Mouse (Mus musculus): ENCODE measurements around the gene Ubald2.
"Not testable (repeated sequence)": the region's sequence is repeated elsewhere in the genome, so short reads cannot be mapped to it uniquely, and the experiment has no call there.

Gene Ubald2

GRCm38 (mm10) chr11:116416196-116416943 lies 17.5 kb upstream of the Ubald2 start:
- no peak for DNase-seq (ENCODE audit: low spot score in 2 of 2)

DNA sequence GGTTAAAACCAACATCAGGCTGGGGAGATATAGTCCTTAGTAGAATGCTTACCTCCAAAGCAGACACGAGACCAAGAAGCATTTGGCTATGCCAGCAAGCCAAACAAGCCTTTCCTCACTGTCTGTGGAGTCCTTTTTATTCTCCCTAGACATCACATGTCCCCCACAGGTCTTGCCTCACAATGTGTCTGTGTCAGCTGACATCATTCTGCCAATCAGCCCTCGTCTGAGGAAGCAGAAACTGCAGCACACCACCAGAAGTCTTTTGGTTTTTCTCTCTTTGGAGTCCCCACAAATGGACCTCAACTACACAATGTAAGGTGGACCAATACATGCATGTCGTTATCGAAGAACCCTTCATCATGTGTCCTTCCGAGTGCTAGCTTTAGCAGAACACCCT lies 16.8 kb upstream of the Ubald2 start:
- DNase-seq (ENCODE audit: low spot score in 2 of 2), result no peak

DNA sequence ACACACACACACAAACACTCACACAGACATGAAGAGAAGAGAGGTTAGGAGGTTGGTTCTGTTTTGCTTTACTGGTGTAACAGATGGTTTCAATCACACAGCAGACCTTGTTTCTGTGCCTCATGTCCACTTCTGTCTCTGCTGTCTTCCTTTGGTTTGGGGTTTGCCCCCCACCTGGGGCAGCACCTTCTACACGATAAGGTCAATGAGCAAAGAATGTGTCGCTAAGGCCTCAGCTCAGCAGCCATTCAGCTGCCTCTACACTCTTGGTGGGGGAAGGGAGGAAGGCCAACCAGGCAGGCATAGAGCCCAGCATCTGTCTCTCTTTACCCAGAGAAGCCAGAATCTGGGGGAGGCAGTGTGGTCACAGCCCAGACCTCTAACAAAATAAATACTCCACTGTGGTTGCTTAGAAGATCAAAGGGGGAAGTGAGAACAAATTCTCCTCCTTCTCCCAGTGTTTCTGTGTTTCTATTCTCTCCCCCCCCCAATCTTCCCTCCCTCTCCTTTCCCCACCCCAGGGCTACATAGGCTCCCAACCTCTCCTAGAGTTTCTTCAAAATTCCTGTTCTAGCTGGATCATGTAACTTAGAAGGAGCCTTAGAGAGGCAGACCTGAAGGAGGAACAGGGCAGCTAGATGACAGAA lies 15.6 kb upstream of the Ubald2 start:
- peak; percentile 54 to 77 for DNase-seq (ENCODE audit: low spot score in 2 of 2)

DNA sequence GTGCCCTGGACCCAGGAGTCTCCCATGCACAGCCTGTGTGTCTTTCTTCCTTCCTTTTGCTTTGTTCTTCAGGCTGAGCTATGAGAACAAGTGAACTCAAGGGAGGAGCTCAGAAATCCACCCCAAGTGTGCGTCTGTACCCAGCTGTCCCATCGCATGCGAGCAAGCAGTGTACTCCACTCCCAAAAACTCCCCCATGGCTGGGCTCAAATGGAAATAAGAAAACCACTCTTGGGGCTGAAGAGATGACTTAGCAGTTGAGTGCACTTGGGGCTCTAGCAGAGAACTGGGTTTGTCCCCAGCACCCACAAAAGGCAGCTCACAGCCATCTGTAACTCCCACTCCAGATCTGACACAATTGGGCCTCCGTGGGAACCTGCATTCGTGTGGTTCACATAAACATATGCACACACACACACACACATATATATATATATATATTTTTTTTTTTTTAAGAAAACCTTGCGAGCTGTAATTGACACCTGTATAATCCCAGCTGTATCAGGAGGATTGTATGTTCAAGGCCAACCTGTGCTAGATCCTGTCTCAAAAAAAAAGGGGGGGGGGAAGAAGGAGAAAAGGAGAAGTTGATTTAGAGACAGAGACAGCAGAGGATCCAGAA lies 14.9 kb upstream of the Ubald2 start:
- no peak for DNase-seq (ENCODE audit: low spot score in 2 of 2)

DNA sequence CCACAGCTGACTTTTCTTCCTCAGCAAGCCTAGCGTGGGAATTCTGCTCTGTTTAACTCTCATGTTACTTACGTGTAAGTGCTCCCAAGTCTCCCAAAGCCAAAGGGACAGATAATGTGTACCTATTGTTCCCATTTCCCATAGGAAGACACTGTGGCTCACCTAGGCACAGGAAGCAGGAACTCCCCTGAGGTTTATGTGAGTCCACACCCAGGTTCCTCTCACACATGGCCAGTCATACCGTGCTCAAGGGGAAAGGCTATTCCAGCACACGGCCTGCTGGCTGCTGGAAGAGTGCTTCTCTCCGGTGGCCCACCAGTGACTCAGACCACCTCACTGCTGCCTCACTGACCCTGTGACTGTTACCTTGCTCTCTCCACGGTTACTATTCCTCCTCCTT lies 12.8 kb upstream of the Ubald2 start:
- DNase-seq (ENCODE audit: low spot score in 2 of 2), result no peak

DNA sequence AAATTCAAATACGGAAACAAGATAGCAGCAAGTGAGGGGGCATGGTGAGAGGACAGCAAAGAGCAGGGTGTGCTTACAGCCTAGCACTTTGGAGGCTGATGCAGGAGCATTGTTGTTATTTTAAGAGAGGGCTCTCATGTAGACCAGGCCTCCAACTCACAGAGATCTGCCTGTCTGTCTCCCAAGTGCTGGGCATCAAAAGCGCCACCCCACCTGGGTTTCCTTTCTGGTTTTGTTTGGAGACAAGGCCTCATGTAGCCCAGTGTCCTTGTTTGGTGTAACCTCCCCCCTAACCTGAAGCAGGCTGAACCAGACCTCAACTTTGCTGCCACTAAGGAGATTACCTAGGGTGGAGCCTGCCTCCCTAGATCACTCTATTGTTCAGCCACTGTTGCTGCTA lies 11.3 kb upstream of the Ubald2 start:
- no peak for DNase-seq (ENCODE audit: low spot score in 2 of 2)

DNA sequence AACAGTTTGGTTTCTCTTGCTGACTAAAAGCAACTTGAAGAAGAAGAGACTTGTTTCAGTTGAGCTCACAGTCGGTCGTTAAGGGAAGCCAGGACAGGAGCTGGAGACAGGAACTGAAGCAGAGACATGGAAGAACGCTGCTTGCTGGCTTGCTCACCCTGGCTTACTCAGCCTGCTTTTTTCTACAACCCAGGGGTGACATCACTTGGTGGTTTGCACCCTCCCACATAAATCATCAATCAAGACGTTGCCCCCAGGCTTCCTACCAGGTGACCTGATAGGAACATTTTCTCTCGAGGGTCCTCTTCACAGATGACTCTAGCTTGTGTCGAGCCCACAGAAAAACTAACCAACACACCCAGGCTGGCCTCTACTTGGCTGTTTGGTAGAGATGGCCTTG lies 10.7 kb upstream of the Ubald2 start:
- no peak for DNase-seq (ENCODE audit: low spot score in 2 of 2)

GRCm38 (mm10) chr11:116423782-116424620 lies 9.9 kb upstream of the Ubald2 start:
- DNase-seq (ENCODE audit: low spot score in 2 of 2), result peak; percentile 62 to 80

- no peak for DNase-seq (ENCODE audit: low spot score in 2 of 2)
Measured at GRCm38 (mm10) chr11:116424621-116425407, 9.1 kb upstream of the Ubald2 start.

DNA sequence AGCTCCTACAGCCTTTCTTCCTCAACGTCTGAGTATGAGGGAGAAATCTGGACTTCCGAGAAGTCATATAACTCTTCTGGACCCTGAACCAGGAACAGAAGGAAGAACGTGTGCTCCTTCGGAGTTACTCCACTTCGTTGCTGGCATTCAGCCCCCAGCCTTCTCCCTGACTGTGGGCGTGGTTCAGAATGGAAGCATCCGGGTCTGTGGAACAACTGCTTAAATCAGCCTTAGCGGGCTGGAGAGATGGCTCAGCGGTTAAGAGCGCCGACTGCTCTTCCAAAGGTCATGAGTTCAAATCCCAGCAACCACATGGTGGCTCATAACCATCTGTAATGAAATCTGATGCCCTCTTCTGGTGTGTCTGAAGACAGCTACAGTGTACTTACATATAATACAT lies 7.6 kb upstream of the Ubald2 start:
- DNase-seq (ENCODE audit: low spot score in 2 of 2), result not testable (repeated sequence)

DNA sequence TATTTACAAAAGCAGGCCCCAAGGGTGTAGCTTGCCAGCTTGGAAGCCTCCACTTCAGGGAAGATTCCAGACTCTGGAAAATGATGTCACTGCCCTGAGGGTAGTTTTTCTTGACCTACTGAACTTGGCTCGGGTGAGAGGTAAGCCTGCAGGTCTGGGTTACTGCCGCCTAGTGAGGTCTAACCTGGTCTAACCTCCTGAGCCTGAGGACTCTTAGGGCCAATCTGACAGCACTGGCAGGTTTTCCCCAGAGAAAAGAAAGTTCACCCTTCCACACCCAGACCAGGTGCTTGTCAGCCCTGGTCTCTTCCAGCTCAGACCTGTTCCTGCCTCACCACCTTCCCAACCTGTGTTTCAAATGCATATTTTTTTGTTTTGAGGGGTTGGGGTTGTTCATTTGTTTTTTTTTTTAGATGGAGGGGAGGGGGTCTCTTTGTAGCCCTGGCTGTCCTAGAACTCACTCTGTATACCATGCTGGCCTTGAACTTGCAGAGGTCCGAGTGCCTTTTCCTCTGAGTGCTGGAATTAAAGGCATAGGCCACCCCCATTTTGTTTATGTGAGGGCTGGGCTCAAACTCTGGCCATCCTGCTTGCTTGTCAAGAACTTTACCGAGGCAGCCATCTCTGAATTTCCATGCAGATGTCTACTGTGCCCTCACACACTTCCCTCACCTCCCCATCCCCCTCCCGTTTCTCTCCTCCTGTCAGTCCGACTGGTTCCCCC lies 6.9 kb upstream of the Ubald2 start:
- DNase-seq (ENCODE audit: low spot score in 2 of 2), result no peak

- no peak for DNase-seq (ENCODE audit: low spot score in 2 of 2)
Measured at GRCm38 (mm10) chr11:116428872-116429859, 4.7 kb upstream of the Ubald2 start.

DNA sequence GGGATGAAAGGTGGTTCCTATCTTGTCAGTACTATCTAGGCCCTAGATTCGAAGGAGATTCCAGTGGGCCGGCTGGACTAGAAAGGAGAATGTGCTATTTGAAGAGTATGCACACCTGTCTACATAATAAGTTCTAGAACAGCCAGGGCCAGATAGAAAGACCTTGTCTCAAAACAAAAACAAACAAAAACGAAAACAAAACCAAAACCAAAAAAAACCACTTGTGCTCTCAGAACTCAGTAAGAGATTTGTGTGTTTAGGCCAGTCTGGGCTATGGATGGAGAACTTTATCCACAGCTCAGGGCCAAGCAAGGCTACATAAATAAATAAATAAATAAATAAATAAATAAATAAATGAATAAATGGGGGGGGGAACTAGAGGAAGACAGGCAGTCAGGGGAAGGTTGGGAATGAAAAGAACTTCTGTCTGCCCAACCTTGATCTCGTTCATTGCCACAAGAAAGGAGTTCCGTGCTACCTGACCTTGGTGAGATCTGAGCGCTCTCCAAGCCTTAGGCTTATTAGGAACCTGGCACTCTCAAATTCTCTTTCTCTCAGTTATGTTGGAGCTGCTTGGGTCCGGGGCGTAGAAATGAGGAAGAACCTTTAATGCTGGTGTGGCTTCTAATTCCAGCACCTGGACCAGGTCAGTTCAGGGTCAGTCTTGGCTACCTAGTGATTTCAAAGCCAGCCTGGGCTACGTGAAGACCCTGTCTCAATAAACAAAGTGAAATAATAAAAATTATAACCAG lies 3.9 kb upstream of the Ubald2 start:
- no peak for DNase-seq (ENCODE audit: low spot score in 2 of 2)

DNA sequence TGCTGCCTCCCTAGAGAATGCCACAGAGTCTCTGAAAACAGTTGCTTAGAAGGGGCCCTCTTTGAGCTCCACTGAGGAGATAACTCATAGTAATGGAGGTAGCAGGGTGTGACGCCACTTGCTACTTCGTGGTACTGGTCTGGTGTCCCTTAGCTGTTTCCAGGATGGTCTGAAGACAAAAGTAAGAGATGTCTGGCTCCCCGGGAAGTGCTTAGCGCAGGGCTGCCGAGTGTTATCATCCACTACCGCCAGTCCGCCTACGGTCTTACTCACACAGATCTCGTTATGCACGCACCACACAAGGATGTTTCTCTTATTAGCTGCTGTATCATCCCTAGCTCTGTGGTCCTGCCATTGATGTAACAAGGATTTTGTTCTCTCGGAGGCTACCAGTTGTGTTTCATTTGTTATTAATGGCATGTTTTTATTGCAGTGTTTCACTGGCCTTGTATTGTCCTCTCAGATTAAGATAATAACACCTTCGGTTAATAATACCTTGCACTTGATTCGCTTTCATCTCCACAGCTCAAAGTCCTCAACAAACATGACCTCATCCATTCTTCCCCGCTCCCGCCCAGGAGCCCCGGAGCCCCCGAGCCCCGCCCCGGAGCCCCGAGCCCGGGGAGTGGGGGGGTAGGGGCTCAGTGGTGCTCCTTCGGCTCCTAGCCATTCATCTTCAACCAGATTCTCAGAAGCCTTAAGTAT lies 3.0 kb upstream of the Ubald2 start:
- no peak for DNase-seq (ENCODE audit: low spot score in 2 of 2)

DNA sequence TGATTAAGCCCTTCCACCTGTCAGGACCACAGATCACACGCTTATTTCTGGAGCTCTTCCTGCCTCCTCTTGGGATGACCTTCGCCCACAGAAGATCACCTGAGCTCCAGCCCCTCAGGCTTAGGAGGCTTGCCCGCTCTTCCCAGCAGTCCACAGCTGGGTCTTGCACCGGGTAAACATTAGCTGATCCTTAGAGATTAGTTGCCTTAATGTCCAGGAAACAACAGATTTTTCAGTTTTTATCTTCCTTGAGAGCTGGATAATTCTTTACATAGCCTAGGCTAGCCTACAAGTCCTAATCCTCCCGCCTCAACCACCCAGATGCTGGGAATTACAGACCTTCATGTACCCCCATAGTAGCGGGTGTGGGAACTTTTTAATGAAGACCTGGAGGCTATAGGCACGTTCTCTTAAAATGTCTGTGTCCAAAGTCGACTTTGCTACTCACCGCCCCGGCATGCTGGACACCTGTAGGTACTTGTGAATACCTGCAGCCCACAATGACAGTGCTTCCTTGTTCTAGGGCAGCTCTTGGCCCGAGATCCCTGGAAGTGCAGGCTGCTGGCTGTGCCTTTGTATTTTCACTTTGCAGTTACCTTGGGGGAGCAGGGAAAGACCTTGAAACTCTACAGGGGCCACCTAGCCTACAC lies 2.3 kb upstream of the Ubald2 start:
- no peak for DNase-seq (ENCODE audit: low spot score in 2 of 2)

GRCm38 (mm10) chr11:116432127-116432526 lies 1.8 kb upstream of the Ubald2 start:
- no peak for DNase-seq (ENCODE audit: low spot score in 2 of 2)

DNA sequence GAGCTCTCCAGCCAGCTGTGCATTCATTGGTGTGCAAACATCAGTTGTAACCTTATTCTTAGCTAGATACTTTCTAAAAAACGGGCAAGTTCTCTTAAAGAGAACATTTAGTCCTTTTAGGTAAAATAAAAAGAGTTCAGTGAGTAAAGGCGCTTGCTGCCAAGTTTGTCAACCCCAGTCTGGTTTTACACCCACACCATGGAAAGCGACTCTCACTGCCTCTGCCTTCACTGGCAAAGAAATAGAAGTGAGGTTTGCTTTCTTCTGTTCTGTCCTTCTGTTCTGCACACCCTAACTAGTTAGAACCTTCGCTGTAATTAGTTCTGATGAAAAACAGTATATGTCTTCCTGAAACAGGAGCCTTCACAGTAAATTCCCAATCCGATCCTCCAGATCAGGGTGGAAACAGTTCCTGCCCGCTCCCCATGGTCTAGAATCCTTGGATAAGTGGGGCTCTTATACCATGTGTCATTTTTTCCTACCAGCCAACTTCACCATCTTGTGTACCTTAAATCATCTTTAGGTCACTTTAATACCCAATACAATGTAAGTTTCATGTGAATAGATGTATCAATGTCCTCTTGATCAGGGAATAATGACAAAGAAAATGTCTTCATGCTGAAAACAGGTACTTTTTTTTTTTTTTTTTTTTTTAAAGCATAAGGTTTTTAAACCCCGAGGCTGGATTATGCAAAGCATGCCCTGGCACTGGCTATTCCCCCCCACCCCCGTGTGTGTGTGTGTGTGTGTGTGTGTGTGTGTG lies 1.1 kb upstream of the Ubald2 start:
- DNase-seq (ENCODE audit: low spot score in 2 of 2), result no peak

Data from spleen, postnatal 4 days (tissue).